Mouse (Mus musculus) E14TG2a.4 (cell line): ENCODE measurements around the gene Calcoco1.

ENCODE experiments used
- CTCF ChIP-seq: conservative IDR thresholded peaks from 2 replicates; pipeline ENCODE4 v1.5.1; 2014; ENCODE audit warnings: low read length
- POU5F1 ChIP-seq: IDR thresholded peaks from 2 replicates; pipeline ENCODE4 v1.6.1; 2014; ENCODE audit warnings: low read length, borderline replicate concordance

- TF ChIP-seq CTCF (no peak), POU5F1 (no peak)
These were observed 14.2 kb downstream of the Calcoco1 start for GRCm38 (mm10) chr15:102707736-102708269.
